Mouse (Mus musculus) kidney, embryonic 14.5 days (tissue): ENCODE data around the gene Tab2. TPM values are rescaled to one million over a fixed set of nuclear protein-coding genes. Genes with fewer than 3 reads are reported as not detected.

Experiments
- ATAC-seq: fragments of 200-750 bp; cut with Nextera tagmentation; 2 replicates; pipeline ENCODE4 v1.8.0; 2017; ENCODE audit warnings: moderate number of reproducible peaks, mild to moderate bottlenecking, moderate TSS enrichment, moderate library complexity; ENCODE audit not compliant: low FRiP score, low TSS enrichment
- H3K27ac ChIP-seq: fragments of 300-500 bp; sonication (generic); 2 replicates; pipeline ENCODE4 v1.5.1; 2014; ENCODE audit warnings: low read depth, mild to moderate bottlenecking, low read length, moderate library complexity, mixed read lengths
- H3K27me3 ChIP-seq: fragments of 300-500 bp; sonication (generic); 2 replicates; pipeline ENCODE4 v1.6.1; 2014; ENCODE audit warnings: mild to moderate bottlenecking, low read length; ENCODE audit not compliant: control insufficient read depth, insufficient read depth
- H3K36me3 ChIP-seq: fragments of 300-500 bp; sonication (generic); 2 replicates; pipeline ENCODE4 v1.6.1; 2014; ENCODE audit warnings: low read length, mixed read lengths; ENCODE audit not compliant: control insufficient read depth, insufficient read depth
- H3K4me1 ChIP-seq: fragments of 300-500 bp; sonication (generic); 2 replicates; pipeline ENCODE4 v1.6.1; 2014; ENCODE audit warnings: low read length, mixed read lengths; ENCODE audit not compliant: control insufficient read depth, insufficient read depth
- H3K4me2 ChIP-seq: fragments of 300-500 bp; sonication (generic); replicated peaks from 2 replicates; pipeline ENCODE4 v1.6.1; 2014; ENCODE audit warnings: low read depth, mild to moderate bottlenecking, low read length
- H3K4me3 ChIP-seq: fragments of 300-500 bp; sonication (generic); 2 replicates; pipeline ENCODE4 v1.5.1; 2014; ENCODE audit warnings: mild to moderate bottlenecking, low read length
- H3K9ac ChIP-seq: fragments of 300-500 bp; sonication (generic); 2 replicates; pipeline ENCODE4 v1.6.1; 2014; ENCODE audit warnings: low read depth, mild to moderate bottlenecking, low read length, moderate library complexity
- H3K9me3 ChIP-seq: fragments of 300-500 bp; sonication (generic); 2 replicates; pipeline ENCODE4 v1.6.1; 2016; ENCODE audit warnings: low read length; ENCODE audit not compliant: control insufficient read depth
- WGBS: fragments of 180-500 bp; shearing (Covaris S2); extraction: QIAGEN DNeasy Blood & Tissue Kit; methylation state at CpG from one replicate; pipeline ENCODE4 v1.1.7; 2014; 5-methylcytosine and 5-hydroxymethylcytosine counted together
- polyA plus RNA-seq: library from polyadenylated mRNA; unstranded; fragments of >200 nt; fragmentation: Nextera tagmentation; extraction: Ambion mirVana; gene quantifications from 2 replicates; pipeline ENCODE4 v1.2.1, GENCODE M21; 2014

The Tab2 gene
- polyA plus RNA-seq, 1 experiment from 2014 or later = 34.3 TPM

- 87% methylated on average over 5 of the region's 5 CpGs for WGBS
- Histone ChIP-seq H3K36me3 (no peaks in the 10 kb centered on the region), H3K27ac (no peak overlapping the region), H3K4me1 (0 out of 2 replicates have a peak, but pooled peaks cover 3% of the 10 kb centered on the region), H3K9ac (no peak overlapping the region), H3K9me3 (no peaks in the 10 kb centered on the region), H3K27me3 (peaks cover 16% of the 10 kb centered on the region), H3K4me2 (no peak overlapping the region), H3K4me3 (no peak overlapping the region)
- ATAC-seq = no peak
These were observed 84.5 kb downstream of the Tab2 start for GRCm38 (mm10) chr10:7871381-7872020.

DNA sequence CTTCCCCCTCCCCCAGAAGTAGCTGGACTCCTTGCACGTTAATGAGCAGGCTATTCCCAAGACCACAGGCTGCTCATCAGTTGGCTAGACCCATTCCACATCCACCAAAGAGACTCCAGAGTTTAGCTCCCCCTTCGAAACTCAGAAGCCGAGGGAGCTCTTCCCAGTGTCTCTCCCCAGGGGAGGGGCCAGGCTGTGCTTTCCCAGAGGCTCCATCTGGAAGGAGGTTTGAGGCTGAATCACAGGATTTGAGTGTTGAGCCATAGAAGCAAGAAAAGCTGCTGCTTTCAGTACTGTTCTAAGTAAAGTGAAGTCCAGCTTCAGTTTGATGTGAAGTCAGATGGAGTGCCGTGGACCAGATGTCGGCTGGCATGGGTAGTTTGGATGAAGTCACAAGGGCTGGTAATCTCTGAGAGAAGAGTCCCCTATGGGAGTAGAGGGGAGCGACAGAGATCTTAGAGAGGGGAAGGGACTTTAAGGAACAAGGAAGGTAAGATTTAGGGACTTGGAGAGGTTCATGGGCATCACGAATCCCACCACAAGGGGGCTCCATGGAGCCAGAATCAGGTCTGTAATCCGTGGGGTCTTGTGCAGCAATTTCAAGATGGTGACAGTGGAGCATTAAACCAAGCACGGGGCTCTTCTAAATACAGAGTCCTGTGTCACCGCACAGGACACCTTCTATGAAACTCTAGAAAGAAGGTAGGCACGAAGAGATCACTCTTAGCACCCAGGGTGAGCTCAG, 85.3 kb downstream of the Tab2 start:
- Histone ChIP-seq H3K4me3 (no peak overlapping the region), H3K27me3 (peaks cover 17% of the 10 kb centered on the region), H3K36me3 (no peaks in the 10 kb centered on the region), H3K4me1 (0 out of 2 replicates have a peak, but pooled peaks cover 3% of the 10 kb centered on the region), H3K9me3 (no peaks in the 10 kb centered on the region), H3K4me2 (no peak overlapping the region), H3K27ac (no peak overlapping the region), H3K9ac (no peak overlapping the region)
- no peak for ATAC-seq
- WGBS = 72% methylated on average over 11 of the region's 11 CpGs

DNA sequence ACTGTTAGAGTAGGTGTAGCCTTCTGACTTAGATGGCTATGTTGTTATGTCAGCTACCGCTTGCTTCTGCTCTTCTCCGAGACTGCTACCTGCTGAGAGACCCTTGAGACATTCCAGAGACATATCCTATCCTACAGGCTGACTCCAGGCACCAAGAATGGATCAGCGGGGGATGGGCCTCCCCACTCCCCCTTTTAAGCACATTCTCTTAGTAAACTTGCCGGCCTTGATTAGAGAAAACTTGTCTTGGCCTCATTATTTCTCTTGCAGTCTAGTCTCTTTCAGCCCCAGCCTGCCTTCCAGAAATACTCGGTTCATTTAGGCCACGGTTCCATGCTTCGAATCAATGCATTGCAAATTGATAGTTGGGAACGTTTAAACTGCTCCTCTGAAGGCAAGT, 86.3 kb downstream of the Tab2 start:
- no peaks in the 10 kb centered on the region for H3K9me3 ChIP-seq
- ATAC-seq = no peak
- WGBS = 69% methylated on average over 8 of the region's 8 CpGs
- no peak overlapping the region for H3K4me2 ChIP-seq
- no peak overlapping the region for H3K27ac ChIP-seq
- H3K4me1 ChIP-seq = 0 out of 2 replicates have a peak, but pooled peaks cover 3% of the 10 kb centered on the region
- H3K36me3 ChIP-seq = no peaks in the 10 kb centered on the region
- H3K27me3 ChIP-seq = peaks cover 17% of the 10 kb centered on the region
- no peak overlapping the region for H3K9ac ChIP-seq
- no peak overlapping the region for H3K4me3 ChIP-seq

GRCm38 (mm10) chr10:7867666-7868030, 88.4 kb downstream of the Tab2 start:
- H3K4me3 ChIP-seq = peak overlapping the region; percentile 40
- H3K27ac ChIP-seq = no peak overlapping the region
- peaks cover 17% of the 10 kb centered on the region for H3K27me3 ChIP-seq
- 0 out of 2 replicates have a peak, but pooled peaks cover 3% of the 10 kb centered on the region for H3K4me1 ChIP-seq
- H3K4me2 ChIP-seq = peak overlapping the region; percentile 78
- H3K36me3 ChIP-seq = no peaks in the 10 kb centered on the region
- WGBS = 22% methylated on average over 21 of the region's 21 CpGs
- H3K9ac ChIP-seq = peak overlapping the region; percentile 23; the same call in 1 of the 2 replicates
- no peaks in the 10 kb centered on the region for H3K9me3 ChIP-seq
- 0 out of 2 replicates have a peak, but pooled peaks have one; percentile 53 for ATAC-seq

DNA sequence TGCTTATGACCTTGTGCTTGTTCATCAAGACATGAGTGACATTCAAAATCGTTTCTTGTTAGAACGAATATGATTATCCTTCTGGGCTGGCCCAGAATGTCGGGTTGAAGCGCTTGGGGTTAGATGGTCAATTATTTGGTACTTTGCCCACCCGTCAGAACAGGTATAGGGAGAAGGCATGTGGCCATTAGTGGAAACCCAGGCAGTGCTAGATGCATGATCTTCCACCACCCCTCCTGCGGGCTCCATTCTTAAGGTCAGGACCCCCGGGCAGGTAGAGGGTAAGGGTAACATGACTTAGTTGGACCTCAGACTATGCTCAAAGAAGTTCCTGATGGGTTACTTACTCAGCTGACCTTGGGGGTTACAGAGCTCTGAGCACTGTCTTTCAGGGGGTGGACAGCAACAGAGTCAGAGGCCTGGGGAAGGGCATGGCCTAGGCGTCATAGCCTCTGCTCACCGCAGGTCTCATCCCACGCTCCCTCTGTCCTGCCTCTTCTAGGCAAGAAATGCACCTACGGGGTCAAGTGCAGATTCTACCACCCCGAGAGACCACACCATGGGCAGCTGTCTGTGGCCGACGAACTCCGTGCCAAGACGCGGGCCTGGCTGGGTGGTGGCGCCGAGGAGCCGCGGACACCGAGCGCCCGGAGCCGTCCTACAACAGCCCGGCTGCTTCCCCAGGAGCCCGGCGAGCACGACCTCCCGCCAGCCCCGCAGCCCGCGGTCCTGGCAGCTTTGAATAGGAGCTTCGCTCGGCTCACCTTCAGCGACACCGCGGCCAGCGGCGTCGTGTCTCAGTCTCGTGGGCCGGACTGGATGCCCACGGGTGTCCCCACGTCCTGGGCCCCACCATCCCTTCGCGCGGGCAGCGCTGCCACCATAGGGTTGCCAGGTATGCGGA, 89.0 kb downstream of the Tab2 start:
- Histone ChIP-seq H3K27me3 (peaks cover 17% of the 10 kb centered on the region), H3K27ac (no peak overlapping the region), H3K4me2 (peak overlapping the region; percentile 78), H3K4me3 (peak overlapping the region; percentile 40), H3K36me3 (no peaks in the 10 kb centered on the region), H3K9ac (peak overlapping the region; percentile 23; the same call in 1 of the 2 replicates), H3K4me1 (0 out of 2 replicates have a peak, but pooled peaks cover 3% of the 10 kb centered on the region), H3K9me3 (no peaks in the 10 kb centered on the region)
- ATAC-seq = peak; percentile 43; the same call in 1 of the 2 replicates
- 20% methylated on average over 50 of the region's 50 CpGs for WGBS

DNA sequence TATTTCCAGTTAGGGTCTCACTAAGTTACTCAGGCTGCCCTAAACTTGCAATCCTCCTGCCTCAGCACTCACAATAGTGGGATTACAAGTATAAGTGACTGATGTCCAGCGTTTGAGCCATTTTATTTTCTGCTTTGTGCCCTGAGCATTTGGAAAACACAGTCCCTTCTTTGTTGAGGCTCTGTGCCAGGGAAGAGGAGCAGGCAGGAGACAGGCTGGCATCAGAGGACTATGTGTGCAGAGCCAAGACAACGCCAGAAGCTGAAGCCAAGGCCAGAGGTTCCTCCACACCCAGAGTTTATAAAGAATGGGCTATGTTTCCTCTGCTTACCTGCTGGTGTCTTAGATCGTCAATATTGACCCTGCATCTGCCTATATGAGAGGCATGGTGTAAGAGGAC, 91.2 kb downstream of the Tab2 start:
- Histone ChIP-seq H3K4me3 (no peak overlapping the region), H3K9ac (no peak overlapping the region), H3K4me2 (no peak overlapping the region), H3K27ac (no peak overlapping the region), H3K27me3 (peaks cover 17% of the 10 kb centered on the region), H3K4me1 (no peaks in the 10 kb centered on the region), H3K9me3 (no peaks in the 10 kb centered on the region), H3K36me3 (no peaks in the 10 kb centered on the region)
- ATAC-seq = no peak
- WGBS = 87% methylated on average over 3 of the region's 3 CpGs

DNA sequence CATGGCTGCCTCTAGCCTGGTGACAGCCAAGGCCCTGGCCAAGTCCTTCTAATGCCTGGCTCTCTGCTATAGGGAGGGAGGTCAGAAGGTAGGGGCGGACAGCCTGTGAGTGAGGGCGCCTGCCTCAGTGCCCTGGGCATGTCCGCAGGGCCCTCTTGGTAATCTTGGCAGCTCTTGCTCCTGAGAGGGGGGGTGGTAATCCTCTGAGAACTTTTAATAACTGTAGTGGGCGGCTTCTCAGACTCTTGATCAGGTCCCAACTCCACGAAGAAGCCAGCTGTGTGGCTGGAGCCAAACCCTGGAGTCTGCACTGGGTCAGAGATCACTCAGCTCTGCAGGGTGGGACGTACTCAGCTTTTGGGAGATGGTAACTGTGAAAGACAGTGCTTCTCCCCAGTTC, 91.8 kb downstream of the Tab2 start:
- no peak overlapping the region for H3K9ac ChIP-seq
- H3K4me1 ChIP-seq = no peaks in the 10 kb centered on the region
- no peak for ATAC-seq
- H3K4me2 ChIP-seq = no peak overlapping the region
- WGBS = 72% methylated on average over 6 of the region's 6 CpGs
- no peaks in the 10 kb centered on the region for H3K9me3 ChIP-seq
- H3K27ac ChIP-seq = no peak overlapping the region
- H3K27me3 ChIP-seq = peaks cover 17% of the 10 kb centered on the region
- no peaks in the 10 kb centered on the region for H3K36me3 ChIP-seq
- no peak overlapping the region for H3K4me3 ChIP-seq

DNA sequence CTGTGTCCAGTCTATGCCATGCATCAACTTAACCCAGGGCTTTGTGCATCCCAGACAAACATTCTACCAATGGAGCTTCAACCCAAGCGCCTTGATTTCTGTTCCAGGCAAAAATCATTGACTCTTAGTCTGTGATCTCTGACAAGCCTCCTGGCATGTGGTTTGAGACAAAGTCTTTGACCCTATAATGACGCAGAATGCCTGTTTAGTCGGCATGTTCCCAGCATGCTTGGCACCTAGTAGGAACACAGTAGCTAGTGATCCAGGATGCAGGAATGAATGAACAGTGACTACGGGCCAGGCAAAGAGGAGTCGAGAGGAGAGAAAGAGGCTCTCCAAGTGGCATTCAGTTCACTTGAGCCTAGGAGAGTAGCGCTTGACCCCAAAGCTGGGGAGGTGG, 92.6 kb downstream of the Tab2 start:
- no peak overlapping the region for H3K4me3 ChIP-seq
- H3K27me3 ChIP-seq = peaks cover 17% of the 10 kb centered on the region
- 95% methylated on average over 6 of the region's 6 CpGs for WGBS
- no peaks in the 10 kb centered on the region for H3K36me3 ChIP-seq
- no peak overlapping the region for H3K9ac ChIP-seq
- H3K4me1 ChIP-seq = no peaks in the 10 kb centered on the region
- no peaks in the 10 kb centered on the region for H3K9me3 ChIP-seq
- no peak overlapping the region for H3K4me2 ChIP-seq
- no peak overlapping the region for H3K27ac ChIP-seq
- ATAC-seq = no peak
